16 mouse cellular contexts compared by ENCODE assay signal in the genomic region with DNA sequence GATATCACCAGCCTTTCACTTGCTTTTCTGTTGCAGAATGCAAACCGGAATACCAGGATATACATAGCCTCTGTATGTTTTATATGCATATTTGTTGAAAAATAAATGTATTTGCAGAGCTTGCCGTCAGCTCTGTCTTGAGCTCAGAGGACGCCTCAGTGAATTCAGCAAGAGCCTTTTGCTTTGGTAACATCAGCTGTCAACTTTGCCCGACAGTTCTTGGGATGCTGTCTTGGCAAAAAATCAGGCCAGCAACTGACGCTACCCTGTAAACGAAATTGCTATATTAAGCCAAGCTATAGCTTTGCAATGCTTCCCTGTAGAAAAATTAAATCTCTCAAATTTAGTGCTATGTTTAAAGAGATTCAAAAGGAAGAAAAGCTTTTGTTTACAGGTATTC.
"Had no signal": no experiment of that assay in that cellular context is flagged by ENCODE, and none has a peak within 500 bp of the region (broad histone marks: within the 10 kb centered on the region; RNA-seq: fewer than 3 reads in every experiment).

No protein-coding gene starts in this region.

- H3K4me3 ChIP-seq: megakaryocyte, embryonic 14.5 days; midbrain, embryonic 13.5 days; midbrain, embryonic 15.5 days; neural tube, embryonic 12.5 days; stomach, embryonic 15.5 days had no signal

- H3K27me3 ChIP-seq: megakaryocyte, embryonic 14.5 days; midbrain, embryonic 13.5 days; midbrain, embryonic 15.5 days; neural tube, embryonic 12.5 days; stomach, embryonic 15.5 days had no signal

- H3K4me2 ChIP-seq: midbrain, embryonic 11.5 days; midbrain, embryonic 13.5 days; midbrain, embryonic 15.5 days; neural tube, embryonic 12.5 days; stomach, embryonic 15.5 days had no signal

- ATAC-seq: liver, postnatal 0 days; midbrain, embryonic 13.5 days; midbrain, embryonic 15.5 days had no signal

- H3K9me3 ChIP-seq: midbrain, embryonic 13.5 days; midbrain, embryonic 15.5 days; neural tube, embryonic 12.5 days; stomach, embryonic 15.5 days had no signal

- H3K27ac ChIP-seq: macrophage; midbrain, embryonic 13.5 days; midbrain, embryonic 15.5 days; neural tube, embryonic 12.5 days; stomach, embryonic 15.5 days; stomach, postnatal 0 days had no signal

- H3K4me1 ChIP-seq: megakaryocyte, embryonic 14.5 days; midbrain, embryonic 13.5 days; midbrain, embryonic 15.5 days; neural tube, embryonic 12.5 days; stomach, embryonic 15.5 days had no signal

- DNase-seq: liver, postnatal 0 days; lung, adult 2 months; lung, postnatal 10 days; lung, postnatal 36 days; right cerebral cortex, postnatal 14 days; thymus, adult 2 months; thymus, postnatal 25 days; thymus, postnatal 4 days had no signal

- H3K36me3 ChIP-seq: midbrain, embryonic 13.5 days; midbrain, embryonic 15.5 days; neural tube, embryonic 12.5 days; stomach, embryonic 15.5 days had no signal

- H3K9ac ChIP-seq: liver, postnatal 0 days; midbrain, embryonic 13.5 days; midbrain, embryonic 15.5 days; neural tube, embryonic 12.5 days; stomach, embryonic 15.5 days had no signal
